Mouse (Mus musculus) heart, postnatal 14 days (tissue): ENCODE results near the gene Mast1. TPM values are rescaled to one million over a fixed set of nuclear protein-coding genes. Genes with fewer than 3 reads are reported as not detected.
A peak's percentile ranks its signal among the peaks of the same experiment; 100 is the strongest.

Source experiments
- DNase-seq, 2 experiments: peaks; one replicate each; pipeline ENCODE4 v3.0.0; 2021 to 2022
- intact Hi-C: fragments of 180-260 bp; cut with DNase I; formaldehyde crosslinking; loops from one replicate; pipeline ENCODE4 v1.15.1; 2025
- total RNA-seq, 2 experiments: library from RNA; stranded (reverse); gene quantifications; 2 replicates each; pipeline ENCODE4 v1.2.3; 2021

Mast1 gene
- total RNA-seq, 2 experiments from 2014 or later = not detected

GRCm38 (mm10) chr8:84945235-84945632 is 8.1 kb upstream of the Mast1 start:
- intact Hi-C loops = no loop called here
- DNase-seq = no peak

- intact Hi-C loops = no loop called here
- DNase-seq = no peak
These were observed 7.5 kb upstream of the Mast1 start for GRCm38 (mm10) chr8:84944478-84945160.

- DNase-seq = no peak
- intact Hi-C loops = no loop called here
These were observed 6.5 kb upstream of the Mast1 start for GRCm38 (mm10) chr8:84943699-84944098.

- DNase-seq = no peak
- intact Hi-C loops = no loop called here
These were observed 694 bp upstream of the Mast1 start for GRCm38 (mm10) chr8:84937620-84938485.

GRCm38 (mm10) chr8:84936041-84936961 is 858 bp downstream of the Mast1 start:
- DNase-seq = no peak

GRCm38 (mm10) chr8:84935489-84935888 is 1.7 kb downstream of the Mast1 start:
- DNase-seq = no peak
- intact Hi-C loops = no loop called here

More at GRCm38 (mm10) chr8:84936041-84936961, 858 bp downstream of the Mast1 start:
- intact Hi-C loops = no loop called here

GRCm38 (mm10) chr8:84934860-84935259 is 2.3 kb downstream of the Mast1 start:
- intact Hi-C loops = no loop called here
- DNase-seq = no peak

GRCm38 (mm10) chr8:84933767-84934559 is 3.2 kb downstream of the Mast1 start:
- intact Hi-C loops = no loop called here
- DNase-seq = no peak

GRCm38 (mm10) chr8:84930582-84930981 is 6.6 kb downstream of the Mast1 start:
- intact Hi-C loops = no loop called here
- DNase-seq = no peak

GRCm38 (mm10) chr8:84928456-84929306 is 8.5 kb downstream of the Mast1 start:
- intact Hi-C loops = loop anchor here (2.0 kb wide), 2 partner anchors 28 to 70 kb away; no protein-coding TSS in a partner anchor
- peak; percentile 72 to 81 for DNase-seq

GRCm38 (mm10) chr8:84927513-84927912 is 9.6 kb downstream of the Mast1 start:
- intact Hi-C loops = no loop called here

GRCm38 (mm10) chr8:84925557-84925956 is 11.6 kb downstream of the Mast1 start:
- DNase-seq = no peak
- intact Hi-C loops = no loop called here

More at GRCm38 (mm10) chr8:84927513-84927912, 9.6 kb downstream of the Mast1 start:
- no peak for DNase-seq

- intact Hi-C loops = no loop called here
- DNase-seq = no peak
These were observed 15.6 kb downstream of the Mast1 start for GRCm38 (mm10) chr8:84921596-84921995.

- DNase-seq = no peak
- intact Hi-C loops = no loop called here
These were observed 18.5 kb downstream of the Mast1 start for GRCm38 (mm10) chr8:84918646-84919045.

- no peak for DNase-seq
- intact Hi-C loops = no loop called here
These were observed 19.4 kb downstream of the Mast1 start for GRCm38 (mm10) chr8:84917781-84918180.

GRCm38 (mm10) chr8:84915269-84915668 is 21.9 kb downstream of the Mast1 start:
- intact Hi-C loops = no loop called here

GRCm38 (mm10) chr8:84913960-84914359 is 23.2 kb downstream of the Mast1 start:
- no peak for DNase-seq
- intact Hi-C loops = no loop called here

More at GRCm38 (mm10) chr8:84915269-84915668, 21.9 kb downstream of the Mast1 start:
- DNase-seq = no peak

GRCm38 (mm10) chr8:84913502-84913900 is 23.7 kb downstream of the Mast1 start:
- intact Hi-C loops = no loop called here
- DNase-seq = no peak
